Mouse (Mus musculus) retina, embryonic 14.5 days (tissue): ENCODE measurements at regions not wholly inside any gene's neighbourhood (a gene's known extent, or its start where the extent isn't known, plus 50 kb on each side); places are given as distances from the start of the nearest gene placed in this dataset.
A peak's percentile ranks its signal among the peaks of the same experiment; 100 is the strongest.

Source experiments
- DNase-seq: peaks from one replicate; pipeline ENCODE4 v3.0.0-alpha.2; 2015; ENCODE audit warnings: low spot score

DNA sequence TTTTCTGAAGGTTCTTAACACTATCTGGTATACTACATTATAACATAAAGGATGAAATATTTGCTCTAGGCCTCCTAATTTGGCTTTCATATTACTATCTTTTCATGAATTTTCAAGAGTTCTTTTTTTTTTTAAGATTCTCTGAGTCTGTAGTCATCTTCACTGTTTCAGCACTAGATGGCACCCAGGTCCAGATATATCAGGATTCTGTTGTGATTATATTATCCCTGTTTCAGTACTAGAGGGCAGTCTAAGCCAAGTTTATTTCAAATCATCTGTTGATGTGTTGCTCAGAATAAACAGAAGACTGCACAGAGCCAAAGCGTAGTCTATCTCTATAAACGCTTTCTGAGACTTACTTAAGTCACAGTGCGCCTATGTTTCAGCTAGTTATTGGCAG, 1760.2 kb upstream of the Acvr2a start:
- DNase-seq: no peak

DNA sequence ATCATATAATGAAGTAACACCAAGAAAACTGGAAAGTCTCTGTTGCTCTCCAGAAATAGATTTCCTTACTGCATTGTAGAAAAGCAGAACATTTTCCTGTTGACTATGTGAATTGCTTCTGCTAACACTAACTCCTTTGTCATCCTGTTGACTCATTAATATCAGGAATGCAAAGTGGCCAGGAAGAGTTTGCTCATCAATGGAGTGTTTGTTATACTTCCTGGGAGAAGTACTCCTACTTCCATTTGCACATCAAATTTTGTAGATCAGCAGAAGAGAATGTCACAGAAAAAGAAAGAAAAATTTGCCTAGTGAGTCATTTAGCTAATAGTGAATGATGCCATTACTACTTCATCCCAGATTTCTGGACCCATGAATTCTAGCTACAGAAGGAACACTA, 1739.7 kb upstream of the Acvr2a start:
- no peak for DNase-seq

DNA sequence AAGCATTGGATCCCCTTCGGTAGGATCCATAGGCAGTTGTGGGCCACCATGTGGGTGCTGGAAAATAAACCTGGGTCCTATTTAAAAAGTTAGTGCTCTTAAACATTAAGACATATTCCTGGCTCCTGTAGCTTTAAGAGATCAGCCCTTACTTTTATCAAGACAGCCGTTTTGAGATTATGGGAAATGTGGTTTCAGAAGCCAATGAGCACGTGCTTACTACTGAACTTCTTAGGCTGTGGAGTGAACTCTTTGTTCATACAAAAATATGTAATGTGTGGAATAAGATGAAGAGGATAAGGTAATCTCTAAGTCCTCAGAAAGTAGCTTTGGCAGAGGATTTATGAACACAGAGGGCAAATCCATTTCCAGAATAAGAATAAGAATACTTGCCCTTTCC, 1738.7 kb upstream of the Acvr2a start:
- no peak for DNase-seq

DNA sequence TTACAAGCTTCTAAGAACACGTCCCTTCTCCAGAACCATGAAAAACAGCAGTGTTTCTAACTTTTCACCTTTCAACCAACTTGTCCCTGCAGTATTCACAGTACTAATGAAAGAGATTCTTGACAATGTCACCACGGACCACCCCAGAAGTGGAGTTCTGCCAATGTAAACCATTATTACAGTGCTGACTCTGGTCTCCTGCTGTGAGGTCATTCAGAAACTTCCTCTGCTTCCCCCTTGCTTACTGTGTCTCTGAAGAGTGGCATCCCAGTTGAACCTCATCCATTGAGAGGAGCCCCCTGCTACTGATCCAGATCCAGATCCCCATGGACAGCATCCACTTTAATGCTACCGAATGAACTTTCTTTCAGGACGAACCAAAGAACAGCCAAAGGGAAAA, 1725.3 kb upstream of the Acvr2a start:
- peak; percentile 35 for DNase-seq

DNA sequence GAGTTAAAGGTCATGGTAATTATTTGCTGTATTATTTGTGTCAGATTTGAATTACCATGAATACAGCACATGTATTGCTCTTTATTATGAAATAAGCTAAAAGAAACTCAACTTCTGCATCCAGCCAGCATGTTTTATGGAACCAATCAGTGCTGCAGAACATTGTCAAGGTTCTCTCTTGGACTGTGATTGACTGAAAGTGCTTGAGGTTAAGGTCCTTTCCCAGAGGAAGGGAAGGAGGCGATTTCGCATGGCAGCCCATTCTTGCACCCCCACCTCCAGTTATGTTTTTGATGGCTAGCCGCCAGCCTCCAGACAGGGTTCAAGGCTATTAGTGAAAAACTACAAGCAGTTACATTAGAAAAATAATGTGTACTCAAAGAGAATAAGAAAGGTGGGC, 1717.9 kb upstream of the Acvr2a start:
- no peak for DNase-seq

DNA sequence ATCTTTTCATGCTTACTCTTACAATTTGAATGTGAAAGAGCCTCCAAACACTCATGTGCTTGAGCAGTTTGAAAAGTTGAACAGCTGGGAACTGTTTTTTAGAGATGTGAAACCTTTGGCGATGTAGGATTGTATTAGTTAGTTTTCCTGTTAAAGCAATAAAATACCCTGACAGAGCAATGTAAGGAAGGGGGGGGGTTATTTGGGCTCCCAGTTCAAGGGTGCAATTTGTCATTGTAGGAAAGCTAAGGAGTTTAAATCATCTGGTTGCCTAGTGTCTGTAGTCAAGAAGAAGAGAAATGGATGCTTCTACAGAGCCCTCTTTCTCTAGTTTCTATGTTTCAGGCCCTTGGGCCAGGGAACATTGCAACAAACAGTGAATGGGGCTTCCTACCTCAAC, 1674.5 kb upstream of the Acvr2a start:
- DNase-seq: no peak

DNA sequence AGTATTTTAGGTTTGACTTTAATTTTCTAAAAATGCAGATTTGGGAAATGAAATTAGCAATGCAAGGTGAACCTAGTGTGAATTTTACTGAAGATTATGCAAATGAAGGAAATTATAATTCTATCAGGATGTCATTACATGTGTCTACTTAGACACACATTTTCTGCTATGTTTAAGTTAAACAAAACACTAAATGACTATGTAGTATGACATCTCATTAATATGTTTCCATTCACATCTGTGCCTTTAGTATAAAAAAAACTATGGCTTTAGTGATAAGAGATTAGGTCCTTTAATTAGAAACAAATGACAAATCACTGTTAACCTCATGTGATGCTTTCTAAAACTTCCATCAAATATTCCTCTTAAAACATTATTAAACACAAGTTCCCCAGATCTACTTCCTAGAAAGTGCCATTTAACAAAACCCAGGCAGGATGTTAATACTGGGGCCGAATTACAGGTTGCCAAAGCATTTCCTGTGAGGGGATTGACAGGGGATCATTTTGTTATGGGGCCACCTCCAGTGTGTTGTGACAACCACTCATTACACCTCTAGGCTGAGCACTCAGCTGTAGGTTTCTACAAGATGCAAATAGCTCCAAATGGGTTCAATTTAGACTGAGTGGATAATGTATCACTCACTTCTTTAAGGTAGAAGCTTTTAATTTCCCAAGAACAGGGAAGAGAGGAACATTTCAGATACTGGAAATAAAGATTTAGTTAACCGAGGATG, 1629.7 kb upstream of the Acvr2a start:
- DNase-seq: no peak
